Mouse (Mus musculus) cerebellum, adult 2 months (tissue): ENCODE measurements around the gene Ubr7. TPM values are rescaled to one million over a fixed set of nuclear protein-coding genes. Genes with fewer than 3 reads are reported as not detected.

Experiments used
- DNase-seq, 2 experiments: peaks; one replicate each; pipeline ENCODE4 v3.0.0; 2021
- H3K27ac ChIP-seq: fragments of 200-500 bp; 2 replicates; pipeline ENCODE4 v1.5.1; 2012; ENCODE audit warnings: low read length, control low read depth, inconsistent platforms; ENCODE audit not compliant: insufficient read depth
- H3K27me3 ChIP-seq: fragments of 200-500 bp; 2 replicates; pipeline ENCODE4 v1.6.1; 2012; ENCODE audit warnings: inconsistent platforms, mild to moderate bottlenecking, low read length, moderate library complexity; ENCODE audit not compliant: control insufficient read depth, insufficient read depth
- H3K4me1 ChIP-seq: fragments of 200-500 bp; 2 replicates; pipeline ENCODE4 v1.6.1; 2011; ENCODE audit warnings: low read length; ENCODE audit not compliant: control insufficient read depth, insufficient read depth
- H3K4me3 ChIP-seq: fragments of 200-500 bp; replicated peaks from 2 replicates; pipeline ENCODE3; 2011; ENCODE audit warnings: mild to moderate bottlenecking, low read depth, low read length, control low read depth; ENCODE audit not compliant: insufficient read depth
- CTCF ChIP-seq: fragments of 200-500 bp; IDR thresholded peaks from 2 replicates; pipeline ENCODE4 v1.5.1; 2011; ENCODE audit warnings: low read depth, mild to moderate bottlenecking, control low read depth, low read length, moderate library complexity, borderline replicate concordance; ENCODE audit not compliant: insufficient read depth
- POLR2A ChIP-seq: fragments of 200-500 bp; IDR thresholded peaks from 2 replicates; pipeline ENCODE4 v1.6.1; 2011; ENCODE audit warnings: low read length, control low read depth, borderline replicate concordance; ENCODE audit not compliant: insufficient read depth
- WGBS: fragments of 180-500 bp; shearing (Covaris S2); methylation state at CpG from one replicate; pipeline ENCODE4 v1.1.7; 2018; 5-methylcytosine and 5-hydroxymethylcytosine counted together
- polyA plus RNA-seq: library from polyadenylated mRNA; depleted of rRNA; stranded (reverse); fragments of >200 nt; gene quantifications from 2 replicates; pipeline ENCODE4 v1.2.3, GENCODE M21; 2012

The Ubr7 gene
- polyA plus RNA-seq, 1 experiment: 24.3 TPM

GRCm38 (mm10) chr12:102769000-102769399 lies 11.2 kb downstream of the Ubr7 start:
- no peaks in the 10 kb centered on the region for H3K4me1 ChIP-seq
- no peak overlapping the region for H3K4me3 ChIP-seq
- H3K27ac ChIP-seq: no peak overlapping the region
- no peak for DNase-seq
- 83% methylated on average over 4 of the region's 4 CpGs for WGBS
- H3K27me3 ChIP-seq: no peaks in the 10 kb centered on the region
- TF ChIP-seq CTCF: no peak
- TF ChIP-seq POLR2A: no peak

- no peaks in the 10 kb centered on the region for H3K27me3 ChIP-seq
- H3K27ac ChIP-seq: no peak overlapping the region
- no peak for DNase-seq
- H3K4me1 ChIP-seq: no peaks in the 10 kb centered on the region
- no peak overlapping the region for H3K4me3 ChIP-seq
- no peak for TF ChIP-seq POLR2A
- no peak for TF ChIP-seq CTCF
- WGBS: 98% methylated on average over 8 of the region's 8 CpGs
These were observed 13.8 kb downstream of the Ubr7 start for GRCm38 (mm10) chr12:102771601-102772000.

- DNase-seq: no peak
- Histone ChIP-seq H3K27ac (no peak overlapping the region), H3K27me3 (no peaks in the 10 kb centered on the region), H3K4me1 (no peaks in the 10 kb centered on the region; the same call in 1 of the 2 replicates), H3K4me3 (no peak overlapping the region)
- TF ChIP-seq POLR2A: no peak
- no peak for TF ChIP-seq CTCF
- WGBS: 90% methylated on average over 5 of the region's 5 CpGs
These were observed 14.9 kb downstream of the Ubr7 start for GRCm38 (mm10) chr12:102772676-102773075.

GRCm38 (mm10) chr12:102776035-102776434 lies 18.3 kb downstream of the Ubr7 start:
- Histone ChIP-seq H3K27ac (no peak overlapping the region), H3K27me3 (no peaks in the 10 kb centered on the region), H3K4me1 (peaks cover 6% of the 10 kb centered on the region), H3K4me3 (no peak overlapping the region)
- WGBS: 86% methylated on average over 14 of the region's 14 CpGs
- TF ChIP-seq CTCF (no peak), POLR2A (no peak)
- no peak for DNase-seq

GRCm38 (mm10) chr12:102778151-102778550 lies 20.4 kb downstream of the Ubr7 start:
- no peaks in the 10 kb centered on the region for H3K27me3 ChIP-seq
- peaks cover 6% of the 10 kb centered on the region for H3K4me1 ChIP-seq
- TF ChIP-seq POLR2A (no peak), CTCF (no peak)
- H3K4me3 ChIP-seq: no peak overlapping the region
- peak; percentile 33 to 70 for DNase-seq
- WGBS: 39% methylated on average over 5 of the region's 5 CpGs
- 0 out of 2 replicates have a peak overlapping the region, but pooled peaks have one; percentile 16 for H3K27ac ChIP-seq

GRCm38 (mm10) chr12:102779452-102779851 lies 21.7 kb downstream of the Ubr7 start:
- H3K4me1 ChIP-seq: peaks cover 6% of the 10 kb centered on the region
- no peak for DNase-seq
- 71% methylated on average over 3 of the region's 3 CpGs for WGBS
- H3K4me3 ChIP-seq: no peak overlapping the region
- TF ChIP-seq CTCF (peak; percentile 17; the same call in 1 of the 2 replicates), POLR2A (no peak)
- no peaks in the 10 kb centered on the region for H3K27me3 ChIP-seq
- H3K27ac ChIP-seq: no peak overlapping the region

GRCm38 (mm10) chr12:102782841-102783240 lies 25.1 kb downstream of the Ubr7 start:
- DNase-seq: no peak
- 91% methylated on average over 5 of the region's 5 CpGs for WGBS
- no peaks in the 10 kb centered on the region for H3K27me3 ChIP-seq
- H3K4me3 ChIP-seq: no peak overlapping the region
- TF ChIP-seq POLR2A: no peak
- TF ChIP-seq CTCF: no peak
- H3K4me1 ChIP-seq: peaks cover 5% of the 10 kb centered on the region
- no peak overlapping the region for H3K27ac ChIP-seq

GRCm38 (mm10) chr12:102784899-102785592 lies 27.3 kb downstream of the Ubr7 start:
- Histone ChIP-seq H3K27ac (no peak overlapping the region), H3K4me1 (no peaks in the 10 kb centered on the region), H3K4me3 (no peak overlapping the region), H3K27me3 (no peaks in the 10 kb centered on the region)
- DNase-seq: no peak
- TF ChIP-seq CTCF (no peak), POLR2A (no peak)
- WGBS: 89% methylated on average over 19 of the region's 19 CpGs
